Mouse (Mus musculus): ENCODE measurements around the gene Scube1.

GRCm38 (mm10) chr15:83772953-83773352, 48.1 kb upstream of the Scube1 start:
- TF ChIP-seq CTCF (IDR thresholded peaks at IDR 0.05 in 2 of 3, conservative IDR thresholded peaks at IDR 0.05 in 1 of 3; ENCODE audit: control insufficient read depth in 1 of 3, insufficient read depth in 1 of 3, low read depth in 2 of 3, low read length in 3 of 3, poor library complexity in 1 of 3, severe bottlenecking in 1 of 3) (no peak), ZKSCAN1 (IDR thresholded peaks at IDR 0.05; ENCODE audit: low read depth, low read length) (no peak), TBP (IDR thresholded peaks at IDR 0.05; ENCODE audit: low read depth, low read length) (no peak), EP300 (IDR thresholded peaks at IDR 0.05; ENCODE audit: low read depth in 1 of 2, low read length in 2 of 2) (no peak), CHD2 (IDR thresholded peaks at IDR 0.05; ENCODE audit: low read length) (no peak), POLR2A (IDR thresholded peaks at IDR 0.05; ENCODE audit: control insufficient read depth in 1 of 2, insufficient read depth in 1 of 2, low read depth in 1 of 2, low read length in 2 of 2, poor library complexity in 1 of 2) (no peak), USF2 (IDR thresholded peaks at IDR 0.05; ENCODE audit: borderline replicate concordance in 1 of 2, insufficient read depth in 1 of 2, low read depth in 1 of 2, low read length in 2 of 2) (no peak), HCFC1 (IDR thresholded peaks at IDR 0.05; ENCODE audit: low read depth, low read length) (no peak), CHD1 (IDR thresholded peaks at IDR 0.05; ENCODE audit: low read depth, low read length) (no peak), ZNF384 (IDR thresholded peaks at IDR 0.05; ENCODE audit: low read depth, low read length) (no peak), USF1 (IDR thresholded peaks at IDR 0.05; ENCODE audit: low read depth, low read length) (no peak)
